Mouse (Mus musculus) embryo, embryonic 10 days (tissue): ENCODE data around the gene Mtor.

Experiments used
- DNase-seq: peaks from one replicate; pipeline ENCODE4 v3.0.0-alpha.2; 2015; ENCODE audit warnings: low spot score

Gene Mtor

GRCm38 (mm10) chr4:148448179-148448852, at the start of gene Mtor:
TSS of gene Mtor (plus strand) at chr4:148448611.
- peak; percentile 99 for DNase-seq

DNA sequence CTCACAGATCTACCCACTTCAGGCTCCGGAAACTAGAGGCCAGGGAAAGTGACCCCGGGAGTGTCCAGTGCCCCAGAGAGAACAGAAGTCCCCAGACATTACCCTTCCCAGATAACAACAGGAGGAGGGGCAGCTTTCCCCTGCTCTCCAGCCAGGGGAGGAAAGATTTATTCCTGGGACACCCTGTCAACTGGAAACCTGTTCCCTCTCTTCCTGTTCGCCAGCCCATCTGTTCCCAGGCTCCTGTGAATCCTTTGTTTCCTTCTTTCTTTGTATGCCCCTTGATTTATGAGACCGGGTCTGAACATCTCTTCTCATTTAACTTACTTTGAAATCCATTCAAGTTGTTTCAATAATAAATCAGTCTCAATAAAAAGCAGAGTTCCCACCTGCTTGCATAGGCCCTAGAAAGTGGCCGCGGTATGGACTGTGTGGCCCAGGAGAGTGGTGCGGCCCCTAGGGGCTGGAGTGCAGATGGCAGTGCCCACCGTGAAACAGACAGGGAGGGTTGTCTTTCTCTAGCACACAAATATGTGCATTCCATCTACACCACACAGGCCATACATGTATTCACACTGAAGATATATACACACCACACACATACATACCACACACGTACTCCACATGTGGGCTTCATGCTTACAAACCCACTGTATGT, 48.8 kb upstream of the Mtor start:
- peak; percentile 65 for DNase-seq

DNA sequence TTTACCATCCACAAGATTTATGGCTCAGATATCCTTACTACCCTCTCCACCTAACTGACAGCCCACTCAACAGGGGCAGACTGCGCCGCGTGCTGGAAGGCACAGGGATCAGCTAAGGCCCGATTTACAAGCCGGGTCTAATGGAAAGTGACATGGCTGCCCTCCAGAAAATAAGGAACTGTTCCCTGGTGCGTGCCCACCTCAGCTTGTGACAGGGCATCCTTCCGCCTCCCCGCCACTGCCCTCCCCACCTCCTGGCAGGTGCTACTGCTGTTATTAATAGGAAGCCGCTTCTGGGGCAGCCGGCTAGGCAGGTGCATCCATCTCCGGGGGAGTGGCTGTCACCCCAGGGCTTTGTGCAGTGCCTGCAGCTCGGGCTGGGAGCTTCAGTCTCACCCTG, 45.0 kb upstream of the Mtor start:
- DNase-seq = peak; percentile 31

GRCm38 (mm10) chr4:148404748-148405147, 43.7 kb upstream of the Mtor start:
- peak; percentile 46 for DNase-seq

GRCm38 (mm10) chr4:148405255-148405788, 43.1 kb upstream of the Mtor start:
- no peak for DNase-seq

DNA sequence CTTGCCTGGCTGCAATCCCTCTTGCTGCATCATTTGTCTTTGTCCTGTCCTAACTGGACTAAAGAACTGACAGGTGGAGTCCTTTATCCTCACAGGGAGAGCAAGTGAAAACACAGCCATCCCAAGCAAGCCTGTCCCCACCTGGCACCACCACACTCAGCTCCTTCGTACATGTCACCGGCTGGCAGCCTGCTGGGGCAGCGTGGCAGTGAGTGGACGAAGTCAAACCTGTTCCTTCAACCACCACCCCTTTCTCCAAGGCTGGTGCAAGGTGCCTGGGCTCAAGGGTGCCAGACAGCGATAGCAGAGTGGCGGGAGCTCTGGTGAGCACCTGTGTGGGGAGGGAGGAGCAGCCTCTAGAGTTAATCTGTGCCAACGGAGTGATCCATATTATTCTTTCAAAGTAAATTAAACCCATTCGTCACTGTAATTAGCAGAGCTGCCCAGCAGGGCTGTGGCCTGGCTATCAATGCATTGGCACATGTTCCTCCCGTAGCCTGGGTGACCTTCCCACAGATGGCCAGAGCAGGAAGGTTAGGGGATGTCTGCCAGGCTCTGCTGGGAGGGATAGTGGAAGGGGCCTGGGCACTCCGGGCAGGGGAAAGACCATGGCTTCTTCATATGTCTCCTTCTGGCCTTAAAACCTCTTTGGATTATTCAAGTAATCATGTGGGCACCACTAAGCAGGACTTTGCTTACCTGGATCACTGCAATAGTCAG, 40.0 kb upstream of the Mtor start:
- no peak for DNase-seq

- DNase-seq = no peak
Measured at GRCm38 (mm10) chr4:148415575-148415974, 32.8 kb upstream of the Mtor start.

GRCm38 (mm10) chr4:148417074-148417526, 31.3 kb upstream of the Mtor start:
- DNase-seq = no peak

- DNase-seq = no peak
Measured at GRCm38 (mm10) chr4:148417559-148417958, 30.9 kb upstream of the Mtor start.

- DNase-seq = no peak
Measured at GRCm38 (mm10) chr4:148426950-148427850, 21.2 kb upstream of the Mtor start.

DNA sequence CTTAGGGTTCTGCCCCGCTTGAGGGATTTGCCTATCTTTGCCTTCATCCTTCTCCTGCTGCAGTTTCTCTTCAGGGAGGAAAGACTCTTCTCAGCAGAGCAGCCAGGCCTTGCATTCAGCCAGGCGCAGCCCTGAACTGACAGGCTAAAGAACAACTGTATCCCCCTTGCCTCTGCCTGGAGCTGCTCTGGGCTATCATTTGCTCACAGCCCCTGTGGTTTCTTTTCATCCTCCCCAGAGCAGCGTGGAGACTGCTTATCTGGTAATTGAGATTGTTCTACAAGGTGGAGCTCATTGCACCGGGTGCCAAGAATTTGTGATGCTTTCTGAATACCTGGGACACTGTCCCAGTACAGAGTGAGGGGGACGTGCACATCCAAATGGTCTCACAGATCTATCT, 19.9 kb upstream of the Mtor start:
- no peak for DNase-seq

DNA sequence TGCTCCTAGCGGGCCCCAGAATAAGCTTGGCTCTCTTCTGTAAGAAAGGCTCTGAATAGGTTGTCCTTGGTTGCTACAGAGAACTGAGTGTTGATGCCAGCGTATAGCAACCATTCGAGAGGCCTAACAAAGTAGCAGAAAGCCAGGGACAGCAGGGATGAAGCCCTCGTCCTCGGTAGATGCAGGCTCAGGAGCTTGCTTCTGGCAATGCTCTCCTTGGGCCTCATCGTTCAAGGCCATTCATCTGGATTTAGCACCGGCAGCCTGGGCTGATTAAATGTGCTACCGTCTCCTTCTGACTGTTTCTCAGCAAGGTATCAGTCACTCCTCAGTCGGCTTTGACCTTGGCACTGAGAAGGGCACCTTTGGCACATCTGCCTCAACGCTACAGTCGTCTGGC, 19.3 kb upstream of the Mtor start:
- DNase-seq = no peak

DNA sequence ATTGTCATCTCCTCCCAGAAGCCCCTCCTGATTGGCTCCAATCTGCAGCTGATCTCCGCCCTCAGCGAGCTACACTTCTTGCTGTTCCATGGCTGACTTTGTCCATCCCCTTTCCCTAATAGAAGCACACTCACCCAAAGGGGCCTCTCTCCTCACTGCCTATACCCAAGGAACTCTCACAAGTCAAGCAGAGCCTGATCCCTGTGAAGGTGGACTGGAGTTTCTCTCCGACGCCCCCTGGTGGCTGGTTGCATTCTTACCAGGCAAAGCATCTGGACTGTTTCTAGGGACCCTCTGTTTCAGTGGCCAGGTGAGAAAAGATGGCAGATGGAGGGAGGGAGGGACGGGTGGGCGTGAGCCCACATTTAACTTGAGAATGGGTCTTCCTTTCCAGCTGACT, 18.7 kb upstream of the Mtor start:
- peak; percentile 86 for DNase-seq

- DNase-seq = no peak
Measured at GRCm38 (mm10) chr4:148430880-148431519, 17.4 kb upstream of the Mtor start.

DNA sequence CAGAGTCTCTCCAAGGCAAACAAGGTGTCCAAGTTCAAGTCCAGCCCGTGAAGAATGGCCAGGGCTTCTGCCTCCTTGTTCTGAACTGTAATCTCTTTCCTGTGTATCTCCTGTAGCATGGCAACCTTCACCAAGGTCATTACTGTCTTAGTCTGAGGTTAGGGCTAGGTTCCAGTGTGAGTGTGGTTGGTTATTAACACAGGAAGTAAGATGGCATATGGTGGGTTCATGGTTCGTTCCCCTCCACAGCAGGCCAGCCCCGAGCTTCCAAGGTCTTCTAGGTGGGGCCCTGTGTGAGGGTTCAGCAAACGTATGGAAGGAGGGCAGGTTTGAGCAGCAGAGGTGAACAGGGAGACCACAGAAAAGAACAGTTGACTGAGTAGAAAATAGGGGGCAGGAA, 15.9 kb upstream of the Mtor start:
- no peak for DNase-seq

- no peak for DNase-seq
Measured at GRCm38 (mm10) chr4:148433336-148433735, 15.1 kb upstream of the Mtor start.

DNA sequence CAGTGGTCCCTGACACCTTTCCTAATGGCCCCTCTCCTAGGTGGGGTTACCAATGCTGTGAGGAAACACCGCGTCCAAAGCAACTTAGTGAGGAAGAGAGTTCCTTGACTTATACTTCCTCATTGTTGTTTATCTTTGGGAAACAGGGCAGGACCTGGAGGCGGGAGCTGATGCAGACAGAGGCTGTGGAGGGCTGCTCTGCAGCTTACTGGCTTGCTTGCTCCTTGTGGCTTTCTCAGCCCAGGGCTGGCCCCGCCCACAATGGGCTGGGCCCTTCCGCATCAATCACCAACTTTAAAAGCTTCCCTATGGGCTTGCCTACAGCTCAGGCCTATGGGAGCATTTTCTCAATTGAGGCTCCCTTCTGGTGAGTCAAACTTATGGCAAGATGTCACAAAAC, 14.6 kb upstream of the Mtor start:
- no peak for DNase-seq

- no peak for DNase-seq
Measured at GRCm38 (mm10) chr4:148434554-148434953, 13.9 kb upstream of the Mtor start.

DNA sequence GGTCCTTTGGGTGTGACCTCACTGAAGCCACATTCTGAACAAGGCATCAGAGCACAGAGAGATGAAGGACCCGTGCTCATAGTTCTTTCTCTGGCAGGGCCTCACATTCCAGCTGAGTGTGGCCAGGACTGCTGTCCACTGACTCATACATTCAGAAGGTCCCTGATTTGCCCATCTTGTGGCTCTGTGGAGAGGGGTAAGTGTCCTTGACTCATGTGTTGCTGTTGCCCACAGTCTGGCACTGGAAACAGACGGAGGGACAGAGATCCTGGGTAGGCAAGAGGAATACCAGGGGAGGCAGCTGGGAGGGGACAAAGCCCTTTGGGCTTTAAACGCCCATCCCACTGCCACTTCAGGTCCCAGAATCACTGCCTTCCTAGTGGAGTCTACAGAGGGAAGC, 13.3 kb upstream of the Mtor start:
- DNase-seq = no peak

DNA sequence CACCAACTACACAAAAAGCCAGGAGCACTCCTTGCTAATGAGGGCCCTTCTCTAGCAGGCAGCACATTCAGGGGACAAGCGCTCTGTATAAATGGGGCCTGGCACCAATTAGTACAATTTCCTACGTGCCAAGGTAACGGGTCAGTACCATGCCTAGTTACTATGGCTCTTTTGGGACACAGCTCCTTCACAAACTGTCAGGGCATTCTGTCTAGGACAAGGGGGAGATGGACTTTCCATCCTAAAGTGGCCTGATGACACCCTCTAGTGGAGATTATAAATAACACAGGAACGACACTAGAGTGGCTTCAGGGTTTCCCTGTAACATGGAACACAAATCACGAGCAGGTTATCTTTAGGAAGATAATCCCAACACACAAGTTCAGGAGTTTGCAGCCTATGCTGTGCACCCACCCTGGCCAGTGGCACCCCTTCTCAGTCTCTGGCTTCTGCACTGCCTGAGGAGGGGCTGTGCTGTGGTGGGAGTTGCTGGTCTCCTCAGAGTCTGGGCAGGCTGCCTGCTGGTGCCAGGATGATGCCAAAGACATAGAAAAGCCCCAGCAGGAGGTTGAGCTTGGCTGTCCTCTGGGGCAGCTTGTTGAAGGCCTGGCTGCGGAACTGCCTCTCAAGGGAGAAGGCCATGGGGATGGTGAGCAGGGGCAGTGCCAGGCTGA, 12.6 kb upstream of the Mtor start:
- peak; percentile 62 for DNase-seq

DNA sequence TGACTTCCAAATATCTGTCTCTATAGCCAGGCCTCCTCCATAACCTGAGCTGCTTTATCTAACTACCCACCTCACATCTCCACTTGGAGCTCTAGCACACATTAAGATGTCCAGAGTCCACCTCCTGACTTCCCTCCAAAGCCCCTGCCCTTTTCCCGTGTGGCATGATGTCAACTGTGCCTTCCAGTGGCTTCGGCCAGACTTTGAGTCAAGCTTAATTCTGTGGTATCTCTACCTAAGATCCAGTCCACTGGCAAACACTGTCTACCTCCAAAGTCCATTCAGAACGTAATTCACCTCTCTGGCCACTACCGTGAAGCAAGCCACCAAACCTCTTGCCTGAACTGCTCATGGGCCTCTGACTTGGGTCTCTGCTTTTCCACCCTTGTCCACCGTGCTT, 6.5 kb upstream of the Mtor start:
- DNase-seq = no peak
